Mouse (Mus musculus): ENCODE measurements around the gene Vamp4.
"Not testable (repeated sequence)": the region's sequence is repeated elsewhere in the genome, so short reads cannot be mapped to it uniquely, and the experiment has no call there.

The Vamp4 gene

DNA sequence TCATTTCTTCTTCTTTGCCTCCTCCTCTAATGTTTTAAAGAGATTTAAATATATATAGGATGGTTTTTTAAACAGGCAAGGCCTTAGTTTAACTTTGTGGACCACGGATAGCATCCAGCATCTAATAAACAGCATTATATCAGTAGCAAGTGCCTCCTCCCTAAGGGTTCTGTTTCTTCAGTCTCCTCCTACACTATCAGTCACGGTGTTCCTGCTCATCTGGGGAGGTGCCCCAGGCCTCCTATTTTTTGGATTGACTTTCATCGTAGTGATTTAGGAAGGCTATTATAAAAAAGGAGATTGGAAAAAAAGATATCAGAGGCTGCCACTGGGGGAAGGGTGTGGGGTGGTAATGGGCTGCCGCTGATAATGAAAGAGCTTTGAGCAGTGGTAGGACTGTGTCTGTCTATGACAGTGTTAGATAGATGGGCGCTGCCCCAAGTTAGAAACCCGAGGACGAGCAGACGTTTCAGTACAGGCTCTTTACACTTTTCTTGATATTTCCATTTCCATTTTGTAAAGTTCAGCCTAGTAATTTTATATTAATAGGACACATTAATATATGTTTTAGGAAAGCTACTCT is 20.2 kb downstream of the Vamp4 start:
- no peak for DNase-seq

DNA sequence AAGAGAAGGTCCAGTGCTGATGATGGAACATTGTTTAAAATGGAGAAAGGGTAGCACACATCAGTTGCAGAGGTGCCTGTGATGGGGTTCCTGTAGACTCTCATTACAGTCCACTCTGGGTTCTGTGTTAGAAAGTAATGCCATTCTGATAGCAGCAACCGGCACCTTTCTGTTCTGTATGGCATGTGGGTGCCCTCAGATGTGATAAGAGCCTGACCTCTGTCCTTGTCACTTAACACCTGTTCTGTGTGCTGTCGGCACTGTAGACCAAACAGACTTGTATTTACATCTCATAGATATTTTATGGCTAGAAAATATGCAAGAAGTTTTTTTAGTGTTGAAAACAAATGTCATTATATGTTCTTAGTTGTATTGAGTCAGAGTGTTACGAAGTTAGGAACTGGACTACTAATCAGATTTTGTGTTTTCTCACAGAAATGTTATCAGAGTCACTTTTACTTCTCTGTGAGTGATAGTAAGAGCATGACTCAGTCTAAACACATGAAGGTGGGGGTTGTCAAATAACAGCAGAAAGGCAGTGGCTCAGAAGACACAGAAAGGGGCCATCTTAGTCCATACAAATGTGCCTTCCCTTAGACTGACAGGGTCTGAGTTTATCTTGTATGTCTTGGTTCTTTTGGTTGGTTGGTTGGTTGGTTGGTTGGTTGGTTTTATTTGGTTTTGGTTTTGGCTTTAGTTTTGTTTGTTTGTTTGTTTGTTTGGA is 27.2 kb downstream of the Vamp4 start:
- no peak for DNase-seq

DNA sequence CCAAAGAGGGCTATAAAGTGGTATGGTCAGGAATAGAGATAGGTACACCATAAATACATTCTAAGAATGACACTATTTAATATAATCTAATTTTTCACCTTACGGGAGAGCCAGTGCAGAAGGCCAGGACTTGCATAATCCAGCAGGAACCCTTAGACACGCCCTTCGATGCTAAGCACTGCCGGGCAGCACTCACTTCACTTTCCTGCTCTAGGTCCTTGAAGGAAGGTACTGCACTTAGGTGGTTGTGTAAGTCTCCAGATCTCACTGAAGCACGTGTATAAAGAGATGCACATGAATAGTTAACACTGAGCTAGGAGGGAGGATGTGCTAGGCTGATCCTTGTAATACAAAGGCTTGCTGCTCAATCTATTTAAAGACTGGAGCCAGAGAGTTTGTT is 29.3 kb downstream of the Vamp4 start:
- DNase-seq, result no peak

DNA sequence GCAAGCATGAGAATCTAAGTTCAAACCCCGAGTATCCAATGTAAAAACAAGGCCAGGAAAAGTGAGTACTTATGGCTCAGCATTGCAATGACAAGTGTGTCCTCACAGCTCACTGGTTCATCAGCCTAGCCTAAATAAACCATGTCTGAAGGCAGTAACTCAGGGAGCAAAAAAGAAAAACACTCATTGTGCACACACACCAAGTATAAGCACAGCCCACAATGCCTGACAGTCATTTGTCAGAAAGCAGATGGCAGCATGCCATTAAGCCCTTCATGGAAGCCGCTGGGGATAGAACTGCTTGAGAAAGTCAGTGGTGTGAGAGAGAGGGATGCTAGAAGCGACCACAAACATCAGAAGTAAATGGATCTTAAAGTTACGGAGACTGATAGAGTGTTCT is 31.0 kb downstream of the Vamp4 start:
- no peak for DNase-seq

DNA sequence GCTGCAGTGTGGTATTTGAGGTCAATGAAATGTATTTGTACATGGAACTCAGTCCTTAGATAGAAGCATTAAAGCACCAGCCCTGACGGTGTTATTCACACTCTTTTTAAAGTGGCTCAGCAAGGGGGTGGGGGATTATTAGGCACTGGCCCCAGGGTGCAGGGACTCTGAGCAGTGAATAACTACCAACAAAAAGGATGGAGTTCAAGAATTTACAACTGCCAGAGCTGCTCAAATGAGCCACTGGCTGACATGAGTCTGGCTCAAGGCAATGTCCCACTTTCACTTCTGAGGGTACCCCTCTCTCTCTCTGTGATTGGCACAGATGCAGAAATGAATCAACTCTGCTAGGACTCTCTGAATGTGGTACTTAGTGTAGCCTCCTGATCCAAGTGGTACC is 37.8 kb downstream of the Vamp4 start:
- no peak for DNase-seq

DNA sequence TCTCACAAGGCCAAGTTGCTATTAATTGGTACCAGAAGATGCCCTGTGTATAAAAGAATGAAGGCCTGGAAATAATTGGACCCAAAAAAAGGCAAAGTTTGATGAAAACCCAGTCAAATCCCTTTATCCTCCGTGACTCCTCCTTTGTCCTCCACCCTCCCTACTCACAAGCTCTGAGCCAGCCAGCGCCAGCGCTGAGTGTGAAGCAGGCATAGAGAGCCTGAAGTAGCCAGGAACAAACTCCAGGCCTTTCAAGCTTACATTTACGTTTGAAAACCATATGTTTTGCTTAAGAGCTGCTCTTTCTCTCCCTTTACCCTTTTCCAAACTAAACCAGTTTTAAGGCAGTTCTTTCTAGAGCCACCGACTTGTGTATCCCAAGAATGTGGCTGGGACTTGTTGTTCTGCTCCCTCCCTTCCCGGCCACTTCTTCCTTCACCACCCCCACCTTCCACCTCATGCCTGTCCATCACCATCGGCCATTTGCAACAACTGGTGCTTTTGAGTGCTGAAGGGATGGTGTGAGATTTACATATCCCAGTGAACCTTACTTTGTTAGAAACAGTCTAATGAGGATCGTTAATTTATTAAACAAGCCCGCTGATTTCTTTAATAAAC is 39.4 kb downstream of the Vamp4 start:
- peak in 1 of 2 experiments; percentile 12 for DNase-seq

DNA sequence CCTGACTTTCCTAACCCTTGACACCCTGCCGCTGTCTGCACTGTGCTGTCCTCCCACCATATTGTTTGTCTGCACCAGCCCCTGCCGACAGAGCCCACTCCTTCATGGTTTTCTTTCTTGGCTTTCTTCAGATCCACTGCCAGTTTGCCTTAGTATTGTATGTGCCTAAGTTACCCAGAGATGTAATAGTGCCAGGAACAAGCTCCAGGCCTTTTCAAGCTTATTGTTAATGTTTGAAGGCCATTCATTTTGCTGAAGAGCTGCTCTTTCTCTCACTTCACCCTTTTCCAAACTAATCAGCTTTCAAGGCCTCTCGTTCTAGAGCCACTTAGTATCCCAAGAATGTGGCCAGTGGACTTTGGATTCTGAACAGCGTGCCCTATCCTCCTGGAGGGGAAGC is 40.9 kb downstream of the Vamp4 start:
- DNase-seq, result no peak

DNA sequence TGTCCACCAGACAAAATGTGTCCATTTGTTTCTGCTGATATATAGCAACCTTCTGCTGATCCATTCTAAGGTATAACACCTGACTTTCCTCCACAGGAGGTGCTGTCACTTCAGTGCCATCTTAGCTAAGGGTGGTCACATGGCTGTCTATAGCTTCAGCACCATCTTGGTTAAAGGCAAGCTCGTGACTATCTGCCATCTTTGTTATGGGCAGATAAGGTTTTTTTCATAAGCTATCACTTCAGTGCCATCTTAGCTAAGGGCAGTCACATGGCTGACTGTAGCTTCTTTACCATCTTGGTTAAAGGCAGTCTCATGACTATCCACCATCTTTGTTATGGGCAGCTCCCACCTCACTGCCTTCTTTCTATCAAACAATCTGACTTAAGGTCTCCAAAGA is 45.2 kb downstream of the Vamp4 start:
- DNase-seq, result no peak

DNA sequence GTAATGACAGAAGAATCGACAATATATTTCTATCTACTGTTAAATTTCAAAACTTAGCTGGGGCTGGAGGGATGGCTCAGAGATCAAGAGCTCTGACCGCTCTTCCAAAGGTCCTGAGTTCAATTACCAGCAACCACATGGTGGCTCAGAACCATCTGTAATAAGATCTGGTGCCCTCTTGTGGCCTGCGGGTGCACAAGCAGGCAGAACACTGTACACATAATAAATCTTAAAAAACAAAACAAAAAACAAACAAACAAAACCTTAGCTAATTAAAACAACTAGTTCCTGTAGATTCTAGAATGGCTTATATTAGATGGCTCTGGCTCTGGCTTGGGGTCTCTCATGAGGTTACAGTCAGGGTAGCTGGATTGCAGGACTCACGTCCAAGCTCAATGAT is 50.2 kb downstream of the Vamp4 start:
- DNase-seq, result no peak

DNA sequence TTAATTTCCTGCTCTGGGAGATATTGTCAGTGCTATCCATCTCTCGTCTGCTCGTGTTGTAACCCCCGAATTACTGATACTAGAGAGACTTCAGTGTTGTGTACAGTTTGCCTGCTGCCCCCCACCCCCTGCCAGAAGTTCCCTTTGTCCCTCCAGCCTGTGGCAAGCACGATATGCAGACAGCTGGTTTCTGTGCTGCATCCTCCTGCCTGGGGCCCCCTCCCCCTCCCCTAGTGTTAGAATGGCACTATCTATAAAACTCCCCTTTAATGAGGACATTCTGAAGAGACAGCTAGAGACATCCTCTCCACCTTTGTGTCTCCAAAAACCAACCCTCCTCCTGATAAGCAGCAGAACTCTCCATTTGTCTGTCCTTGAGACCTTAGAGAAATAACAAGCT is 53.6 kb downstream of the Vamp4 start:
- DNase-seq, result no peak

DNA sequence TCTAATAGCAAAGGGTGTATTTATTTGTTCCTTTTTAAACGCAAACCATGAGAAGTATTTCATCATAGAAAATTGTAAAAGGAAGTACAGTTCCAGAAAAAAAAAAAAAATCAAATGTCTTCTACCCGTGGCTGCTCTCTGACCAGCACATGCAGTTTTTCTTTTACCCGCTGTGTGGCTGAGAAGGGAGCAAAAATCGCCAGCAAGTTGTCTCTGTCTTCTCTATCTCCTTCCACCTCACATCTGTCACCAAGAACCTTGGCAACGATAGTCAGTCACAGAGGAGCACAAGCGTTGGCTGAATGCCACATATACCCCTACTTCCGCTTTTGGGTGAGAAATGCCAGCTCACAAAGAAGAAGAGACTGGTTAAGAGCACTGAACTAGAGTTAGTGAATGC is 54.9 kb downstream of the Vamp4 start:
- DNase-seq, result no peak

DNA sequence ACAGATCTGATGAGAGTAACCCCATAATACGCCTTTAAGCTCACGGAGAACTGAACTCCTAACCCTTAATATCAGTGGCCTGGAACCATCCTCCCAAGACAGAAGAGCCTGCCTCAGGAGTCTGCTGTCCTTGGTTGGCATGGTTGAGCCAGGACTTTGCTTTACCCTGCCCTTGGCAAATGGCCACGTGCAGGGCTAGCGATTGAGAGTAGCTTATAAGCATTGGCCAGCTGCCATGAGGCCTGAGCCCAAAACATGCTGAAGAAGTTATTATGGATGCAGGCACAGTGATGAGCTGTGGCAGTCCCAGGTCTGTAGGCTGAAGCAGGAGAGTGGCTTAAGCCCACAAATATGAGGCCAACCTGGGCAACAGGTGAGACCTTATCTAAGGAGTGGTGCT is 57.5 kb downstream of the Vamp4 start:
- not testable (repeated sequence) for DNase-seq

DNA sequence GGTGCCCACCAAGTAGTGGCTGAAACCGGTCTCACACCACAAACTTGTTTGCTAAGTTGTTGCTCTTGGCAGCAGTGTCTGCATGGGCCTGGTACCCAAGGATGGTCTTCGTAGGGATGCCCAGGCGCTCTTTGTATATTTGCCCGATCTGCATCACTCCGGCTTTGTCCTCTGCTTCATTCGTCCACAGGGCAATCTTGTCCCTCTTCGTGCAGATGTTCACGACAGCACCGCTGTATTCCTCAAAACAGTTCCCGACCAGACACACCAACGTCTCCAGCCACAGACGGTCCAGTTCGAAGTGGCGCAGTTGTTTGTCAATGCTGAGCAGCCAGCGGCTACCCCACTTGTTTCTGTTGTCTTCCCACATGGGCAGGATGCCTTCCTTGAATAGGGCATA is 58.0 kb downstream of the Vamp4 start:
- DNase-seq, result not testable (repeated sequence)

DNA sequence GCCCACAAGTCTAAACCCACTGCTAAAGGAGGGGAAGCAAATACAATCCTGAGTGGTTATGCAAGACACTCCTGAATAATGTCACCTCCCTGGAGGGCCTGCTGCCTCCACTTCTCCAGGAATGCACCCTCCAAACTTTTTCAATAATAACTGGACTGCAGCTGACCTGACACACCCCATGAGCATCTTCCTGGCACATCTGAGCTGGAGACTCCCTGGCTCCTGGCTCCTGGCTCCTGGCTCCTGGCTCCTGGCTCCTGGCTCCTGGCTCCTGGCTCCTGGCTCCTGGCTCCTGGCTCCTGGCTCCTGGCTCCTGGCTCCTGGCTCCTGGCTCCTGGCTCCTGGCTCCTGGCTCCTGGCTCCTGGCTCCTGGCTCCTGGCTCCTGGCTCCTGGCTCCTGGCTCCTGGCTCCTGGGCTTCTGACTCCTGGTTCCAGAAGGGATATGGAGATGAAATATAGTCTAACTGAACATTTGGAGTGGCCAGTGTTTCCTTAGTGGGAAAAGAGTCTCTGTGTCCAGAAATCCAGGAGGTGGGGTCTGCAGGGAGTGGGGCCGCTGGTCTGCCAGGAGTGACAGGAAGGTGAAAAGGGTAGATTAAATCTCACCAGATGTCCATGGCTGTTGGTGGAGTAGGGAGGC is 65.1 kb downstream of the Vamp4 start:
- DNase-seq, result not testable (repeated sequence)

DNA sequence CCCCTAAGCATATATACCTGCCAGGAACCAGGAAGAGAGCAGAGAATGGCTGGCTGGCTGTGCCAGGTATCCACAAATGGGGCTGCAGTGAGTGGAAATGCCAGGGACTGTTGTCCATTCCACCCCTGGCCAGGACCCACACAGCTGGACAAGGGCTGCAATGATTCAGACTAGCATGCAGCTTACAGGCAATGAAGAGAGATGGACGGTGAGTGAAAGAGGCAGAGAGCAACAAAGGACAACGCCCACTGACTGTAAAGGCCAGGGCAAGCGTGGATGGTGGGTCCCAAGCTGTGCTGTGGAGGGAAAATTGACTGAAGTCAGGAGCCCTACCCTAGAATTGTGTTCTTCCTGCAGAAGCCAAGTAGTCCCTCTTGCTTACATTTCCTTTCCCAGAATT is 66.2 kb downstream of the Vamp4 start:
- DNase-seq, result no peak

DNA sequence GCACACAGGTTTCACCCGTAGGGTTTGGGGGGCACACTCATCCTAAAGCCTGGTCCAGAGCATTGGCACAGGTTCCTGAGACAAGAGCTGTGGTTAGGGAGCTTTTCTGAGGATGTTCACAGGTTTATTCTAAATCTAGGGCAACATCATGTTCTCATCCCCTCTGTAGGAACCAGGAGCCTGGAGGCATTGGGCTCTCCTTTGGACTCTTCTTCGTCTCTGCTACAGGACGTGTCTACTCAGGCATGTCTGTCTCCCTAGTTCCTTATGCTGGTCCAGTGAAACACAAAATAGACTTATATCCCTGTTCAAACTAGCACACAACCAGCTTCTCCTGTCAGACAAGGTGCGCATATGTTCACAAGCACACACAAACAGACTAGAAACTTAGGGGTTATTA is 68.2 kb downstream of the Vamp4 start:
- no peak for DNase-seq

DNA sequence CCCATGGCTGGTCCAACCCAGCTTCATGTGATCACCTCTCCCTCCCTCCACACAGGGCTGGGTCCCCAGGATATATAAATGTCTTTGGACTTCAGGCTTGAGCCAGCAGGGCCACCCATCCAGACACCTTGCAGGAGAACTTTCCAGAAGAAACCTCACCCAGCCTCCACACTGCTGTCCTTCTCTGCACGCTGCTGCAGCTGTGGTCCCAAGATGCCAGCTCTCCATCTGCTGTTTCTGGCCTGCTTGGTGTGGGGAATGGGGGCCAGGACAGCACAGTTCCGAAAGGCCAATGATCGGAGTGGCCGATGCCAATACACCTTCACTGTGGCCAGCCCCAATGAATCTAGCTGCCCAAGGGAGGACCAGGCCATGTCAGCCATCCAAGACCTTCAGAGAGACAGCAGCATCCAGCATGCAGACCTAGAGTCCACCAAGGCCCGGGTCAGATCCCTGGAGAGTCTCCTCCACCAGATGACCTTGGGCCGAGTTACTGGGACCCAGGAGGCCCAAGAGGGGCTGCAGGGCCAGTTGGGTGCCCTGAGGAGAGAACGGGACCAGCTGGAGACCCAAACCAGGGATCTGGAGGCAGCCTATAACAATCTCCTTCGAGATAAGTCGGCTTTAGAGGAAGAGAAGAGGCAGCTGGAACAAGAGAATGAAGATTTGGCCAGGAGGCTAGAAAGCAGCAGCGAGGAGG is 68.9 kb downstream of the Vamp4 start, which contains the start of gene Myoc:
TSS of gene Myoc (plus strand) at position 105 of the 700 bp plus-strand sequence.
- DNase-seq, result no peak

DNA sequence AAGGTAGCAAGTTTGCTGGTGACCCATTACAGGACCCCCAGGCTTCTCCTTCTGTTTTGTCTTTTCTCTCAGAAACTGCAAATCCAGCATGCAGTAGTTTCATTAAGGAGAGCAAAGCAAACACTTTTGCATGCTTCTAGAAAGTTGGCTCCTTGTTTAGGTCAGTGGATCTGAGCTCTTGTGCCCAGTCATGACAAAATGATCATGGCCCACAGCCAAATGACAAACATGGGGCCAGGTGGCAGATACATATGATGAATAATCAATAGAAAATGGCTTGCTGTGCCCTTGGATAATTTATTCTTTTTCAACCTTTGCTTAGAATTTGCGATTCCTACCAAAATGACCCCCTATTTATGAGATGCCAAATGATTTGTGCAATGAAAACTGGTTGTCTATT is 69.5 kb downstream of the Vamp4 start:
- no peak for DNase-seq

DNA sequence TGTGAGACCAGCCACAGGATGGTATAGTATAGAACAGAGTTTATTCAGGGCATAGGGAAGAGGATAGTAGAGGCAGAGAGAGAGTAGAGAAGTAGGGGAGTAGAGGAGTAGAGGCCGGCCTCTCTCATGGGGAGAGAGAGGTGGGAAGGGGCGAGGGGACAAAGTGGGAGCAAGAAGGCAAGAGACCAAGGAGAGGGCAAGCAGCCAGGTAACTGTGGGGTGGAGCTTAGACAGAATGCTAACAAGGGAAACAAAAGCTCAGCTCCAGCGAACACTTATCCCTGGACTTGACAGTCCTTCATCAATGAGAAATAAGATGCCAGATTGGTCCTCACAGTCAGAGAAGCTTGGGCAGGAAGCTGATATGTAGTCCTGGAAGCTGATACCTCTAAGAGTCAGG is 72.3 kb downstream of the Vamp4 start:
- no peak for DNase-seq

DNA sequence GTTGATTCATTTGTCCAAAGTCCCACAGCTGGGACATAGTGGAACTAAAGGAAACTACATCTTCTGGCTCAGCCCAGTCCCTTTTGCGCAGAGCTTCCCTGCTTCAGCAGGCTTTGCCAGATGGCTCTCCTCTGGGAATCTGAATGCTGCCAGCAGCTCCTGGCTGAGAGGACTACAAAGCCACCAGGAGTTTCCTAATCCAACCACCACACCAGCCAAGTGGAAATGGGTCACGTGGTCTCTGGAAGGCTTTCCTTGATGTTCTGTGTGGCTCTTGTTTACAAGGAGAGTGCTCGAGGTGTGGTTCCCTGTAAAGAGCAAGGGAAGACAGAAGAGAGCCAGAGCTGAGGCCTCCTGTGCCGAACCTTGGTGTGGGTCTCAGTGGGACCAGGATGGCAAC is 73.4 kb downstream of the Vamp4 start:
- peak in 1 of 2 experiments; percentile 10 for DNase-seq

DNA sequence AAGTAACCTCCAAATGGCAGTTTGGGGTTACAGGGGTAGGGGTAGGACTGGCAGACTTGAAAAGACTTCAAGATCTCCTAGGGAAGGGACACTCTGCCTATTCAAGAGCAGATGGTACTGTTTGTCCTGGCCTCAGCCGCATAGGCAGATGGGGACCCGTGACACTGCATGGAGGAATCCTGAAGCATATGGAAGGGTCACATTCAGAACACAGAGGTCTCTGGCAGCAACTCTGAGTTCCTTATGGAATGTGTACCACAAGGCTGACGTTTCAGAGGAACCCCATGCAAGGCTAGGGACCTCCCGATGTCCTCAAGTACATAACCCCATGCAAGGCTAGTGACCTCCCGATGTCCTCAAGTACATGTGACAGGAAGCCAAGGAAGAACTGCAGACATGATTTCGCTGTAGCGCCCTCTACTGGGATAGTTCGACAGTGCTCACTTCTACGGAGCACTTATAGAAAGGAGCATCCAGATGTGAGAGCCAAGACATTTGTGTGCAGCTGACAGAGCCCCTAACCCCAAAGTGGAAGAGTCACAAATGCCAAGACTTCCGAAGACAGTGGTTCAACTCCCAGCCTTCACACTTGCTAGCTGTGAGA is 75.9 kb downstream of the Vamp4 start:
- no peak for DNase-seq

DNA sequence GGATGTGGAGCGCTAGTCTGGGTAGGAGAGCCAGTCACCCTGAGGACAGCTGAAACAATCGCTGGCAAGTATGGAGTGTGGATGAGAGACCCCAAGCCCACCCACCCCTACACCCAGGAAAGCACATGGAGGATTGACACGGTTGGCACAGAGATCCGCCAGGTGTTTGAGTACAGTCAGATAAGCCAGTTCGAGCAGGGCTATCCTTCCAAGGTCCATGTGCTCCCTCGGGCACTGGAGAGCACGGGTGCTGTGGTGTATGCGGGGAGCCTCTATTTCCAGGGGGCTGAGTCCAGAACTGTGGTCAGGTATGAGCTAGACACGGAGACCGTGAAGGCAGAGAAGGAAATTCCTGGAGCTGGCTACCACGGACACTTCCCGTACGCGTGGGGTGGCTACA is 78.1 kb downstream of the Vamp4 start:
- DNase-seq, result no peak
